Mouse (Mus musculus): ENCODE measurements around the gene Bnip1. TPM values are rescaled to one million over a fixed set of nuclear protein-coding genes. Genes with fewer than 3 reads are reported as not detected.

The Bnip1 gene
- polyA plus RNA-seq, 1 experiment from 2014 or later, result 51.5 TPM

GRCm38 (mm10) chr17:26813497-26813896 is 32.6 kb downstream of the Bnip1 start:
- ATAC-seq (ENCODE audit: low FRiP score) (no peak), DNase-seq (ENCODE audit: low spot score) (no peak)
- Histone ChIP-seq H3K4me3 (replicated peaks; ENCODE audit: low read length) (no peak overlapping the region), H3K9me3 (ENCODE audit: control insufficient read depth, low read length) (no peaks in the 10 kb centered on the region), H3K27ac (no peak overlapping the region), H3K27me3 (ENCODE audit: control insufficient read depth, insufficient read depth, low read length) (no peaks in the 10 kb centered on the region), H3K4me2 (replicated peaks) (no peak overlapping the region), H3K36me3 (replicated peaks; ENCODE audit: control insufficient read depth, insufficient read depth) (no peaks in the 10 kb centered on the region), H3K9ac (no peak overlapping the region), H3K4me1 (replicated peaks; ENCODE audit: control insufficient read depth, insufficient read depth, low read length) (no peaks in the 10 kb centered on the region)
- 84% methylated on average over 9 of the region's 9 CpGs for WGBS

- DNase-seq (ENCODE audit: low spot score) (no peak), ATAC-seq (ENCODE audit: low FRiP score) (no peak)
- Histone ChIP-seq H3K27ac (no peak overlapping the region), H3K9ac (no peak overlapping the region), H3K9me3 (ENCODE audit: control insufficient read depth, low read length) (no peaks in the 10 kb centered on the region), H3K36me3 (replicated peaks; ENCODE audit: control insufficient read depth, insufficient read depth) (no peaks in the 10 kb centered on the region), H3K4me2 (replicated peaks) (no peak overlapping the region), H3K4me3 (replicated peaks; ENCODE audit: low read length) (no peak overlapping the region), H3K4me1 (replicated peaks; ENCODE audit: control insufficient read depth, insufficient read depth, low read length) (no peaks in the 10 kb centered on the region), H3K27me3 (ENCODE audit: control insufficient read depth, insufficient read depth, low read length) (no peaks in the 10 kb centered on the region)
- 87% methylated on average over 6 of the region's 6 CpGs for WGBS
These were observed 35.9 kb downstream of the Bnip1 start for GRCm38 (mm10) chr17:26816810-26817209.

GRCm38 (mm10) chr17:26817776-26818175 is 36.9 kb downstream of the Bnip1 start:
- H3K27ac ChIP-seq, result no peak overlapping the region
- no peaks in the 10 kb centered on the region for H3K36me3 ChIP-seq (replicated peaks; ENCODE audit: control insufficient read depth, insufficient read depth)
- H3K4me3 ChIP-seq (replicated peaks; ENCODE audit: low read length), result no peak overlapping the region
- ATAC-seq (ENCODE audit: low FRiP score) (no peak), DNase-seq (ENCODE audit: low spot score) (no peak)
- no peak overlapping the region for H3K4me2 ChIP-seq (replicated peaks)
- H3K4me1 ChIP-seq (replicated peaks; ENCODE audit: control insufficient read depth, insufficient read depth, low read length), result no peaks in the 10 kb centered on the region
- no peak overlapping the region for H3K9ac ChIP-seq
- no peaks in the 10 kb centered on the region for H3K9me3 ChIP-seq (ENCODE audit: control insufficient read depth, low read length)
- no peaks in the 10 kb centered on the region for H3K27me3 ChIP-seq (ENCODE audit: control insufficient read depth, insufficient read depth, low read length)

- no peak overlapping the region for H3K4me2 ChIP-seq (replicated peaks)
- no peaks in the 10 kb centered on the region for H3K36me3 ChIP-seq (replicated peaks; ENCODE audit: control insufficient read depth, insufficient read depth)
- H3K4me1 ChIP-seq (replicated peaks; ENCODE audit: control insufficient read depth, insufficient read depth, low read length), result no peaks in the 10 kb centered on the region
- no peak for ATAC-seq (ENCODE audit: low FRiP score)
- WGBS, result 74% methylated on average over 16 of the region's 17 CpGs
- H3K9ac ChIP-seq, result no peak overlapping the region
- no peak for DNase-seq (ENCODE audit: low spot score)
- H3K27me3 ChIP-seq (ENCODE audit: control insufficient read depth, insufficient read depth, low read length), result peaks cover 18% of the 10 kb centered on the region; the same call in 1 of the 2 replicates
- H3K9me3 ChIP-seq (ENCODE audit: control insufficient read depth, low read length), result no peaks in the 10 kb centered on the region
- no peak overlapping the region for H3K27ac ChIP-seq
- no peak overlapping the region for H3K4me3 ChIP-seq (replicated peaks; ENCODE audit: low read length)
These were observed 45.3 kb downstream of the Bnip1 start for GRCm38 (mm10) chr17:26826131-26826530.

- WGBS, result 84% methylated on average over 2 of the region's 2 CpGs
- no peak for ATAC-seq (ENCODE audit: low FRiP score)
These were observed 52.9 kb downstream of the Bnip1 start for GRCm38 (mm10) chr17:26833806-26834205.

GRCm38 (mm10) chr17:26834302-26834965 is 53.6 kb downstream of the Bnip1 start:
- Histone ChIP-seq H3K27me3 (ENCODE audit: control insufficient read depth, insufficient read depth, low read length) (peaks cover 82% of the 10 kb centered on the region), H3K36me3 (replicated peaks; ENCODE audit: control insufficient read depth, insufficient read depth) (no peaks in the 10 kb centered on the region)

More at GRCm38 (mm10) chr17:26833806-26834205, 52.9 kb downstream of the Bnip1 start:
- Histone ChIP-seq H3K9me3 (ENCODE audit: control insufficient read depth, low read length) (no peaks in the 10 kb centered on the region), H3K27ac (no peak overlapping the region), H3K36me3 (replicated peaks; ENCODE audit: control insufficient read depth, insufficient read depth) (no peaks in the 10 kb centered on the region), H3K9ac (no peak overlapping the region), H3K4me1 (replicated peaks; ENCODE audit: control insufficient read depth, insufficient read depth, low read length) (no peaks in the 10 kb centered on the region), H3K27me3 (ENCODE audit: control insufficient read depth, insufficient read depth, low read length) (peaks cover 81% of the 10 kb centered on the region), H3K4me2 (replicated peaks) (no peak overlapping the region), H3K4me3 (replicated peaks; ENCODE audit: low read length) (no peak overlapping the region)
- no peak for DNase-seq (ENCODE audit: low spot score)

GRCm38 (mm10) chr17:26834966-26835755 is 54.3 kb downstream of the Bnip1 start:
- Histone ChIP-seq H3K9me3 (ENCODE audit: control insufficient read depth, low read length) (no peaks in the 10 kb centered on the region), H3K27me3 (ENCODE audit: control insufficient read depth, insufficient read depth, low read length) (peaks cover 86% of the 10 kb centered on the region), H3K9ac (no peak overlapping the region), H3K36me3 (replicated peaks; ENCODE audit: control insufficient read depth, insufficient read depth) (no peaks in the 10 kb centered on the region), H3K4me2 (replicated peaks) (no peak overlapping the region), H3K4me3 (replicated peaks; ENCODE audit: low read length) (no peak overlapping the region), H3K4me1 (replicated peaks; ENCODE audit: control insufficient read depth, insufficient read depth, low read length) (no peaks in the 10 kb centered on the region), H3K27ac (no peak overlapping the region)
- DNase-seq (ENCODE audit: low spot score), result no peak
- WGBS, result 12% methylated on average over 3 of the region's 9 CpGs
- ATAC-seq (ENCODE audit: low FRiP score), result no peak

More at GRCm38 (mm10) chr17:26834302-26834965, 53.6 kb downstream of the Bnip1 start:
- WGBS, result 81% methylated on average over 5 of the region's 5 CpGs
- no peaks in the 10 kb centered on the region for H3K9me3 ChIP-seq (ENCODE audit: control insufficient read depth, low read length)
- no peak overlapping the region for H3K4me2 ChIP-seq (replicated peaks)
- H3K4me3 ChIP-seq (replicated peaks; ENCODE audit: low read length), result no peak overlapping the region
- DNase-seq (ENCODE audit: low spot score) (no peak), ATAC-seq (ENCODE audit: low FRiP score) (no peak)
- no peaks in the 10 kb centered on the region for H3K4me1 ChIP-seq (replicated peaks; ENCODE audit: control insufficient read depth, insufficient read depth, low read length)
- H3K27ac ChIP-seq, result no peak overlapping the region
- no peak overlapping the region for H3K9ac ChIP-seq

- H3K27me3 ChIP-seq (ENCODE audit: control insufficient read depth, insufficient read depth, low read length), result peaks cover 92% of the 10 kb centered on the region
- H3K36me3 ChIP-seq (replicated peaks; ENCODE audit: control insufficient read depth, insufficient read depth), result no peaks in the 10 kb centered on the region
- no peak overlapping the region for H3K27ac ChIP-seq
- ATAC-seq (ENCODE audit: low FRiP score) (no peak), DNase-seq (ENCODE audit: low spot score) (no peak)
- no peaks in the 10 kb centered on the region for H3K4me1 ChIP-seq (replicated peaks; ENCODE audit: control insufficient read depth, insufficient read depth, low read length)
- H3K4me3 ChIP-seq (replicated peaks; ENCODE audit: low read length), result no peak overlapping the region
- WGBS, result 3% methylated on average over 8 of the region's 8 CpGs
- H3K9me3 ChIP-seq (ENCODE audit: control insufficient read depth, low read length), result no peaks in the 10 kb centered on the region
- H3K9ac ChIP-seq, result no peak overlapping the region
- H3K4me2 ChIP-seq (replicated peaks), result no peak overlapping the region
These were observed 55.1 kb downstream of the Bnip1 start for GRCm38 (mm10) chr17:26835956-26836355.

- H3K36me3 ChIP-seq (replicated peaks; ENCODE audit: control insufficient read depth, insufficient read depth), result no peaks in the 10 kb centered on the region
- 9% methylated on average over 5 of the region's 5 CpGs for WGBS
- DNase-seq (ENCODE audit: low spot score) (no peak), ATAC-seq (ENCODE audit: low FRiP score) (no peak)
- H3K9ac ChIP-seq, result no peak overlapping the region
- H3K4me2 ChIP-seq (replicated peaks), result no peak overlapping the region
- no peak overlapping the region for H3K27ac ChIP-seq
- no peaks in the 10 kb centered on the region for H3K4me1 ChIP-seq (replicated peaks; ENCODE audit: control insufficient read depth, insufficient read depth, low read length)
- no peaks in the 10 kb centered on the region for H3K9me3 ChIP-seq (ENCODE audit: control insufficient read depth, low read length)
- H3K4me3 ChIP-seq (replicated peaks; ENCODE audit: low read length), result no peak overlapping the region
- peaks cover 96% of the 10 kb centered on the region for H3K27me3 ChIP-seq (ENCODE audit: control insufficient read depth, insufficient read depth, low read length)
These were observed 55.5 kb downstream of the Bnip1 start for GRCm38 (mm10) chr17:26836377-26836776.

Measured in hindbrain, embryonic 14.5 days (tissue).